Mouse (Mus musculus) C2C12 (cell line): ENCODE results near the gene Ckm.

Experiments used
- CTCF ChIP-seq: IDR thresholded peaks from one replicate; pipeline ENCODE4 v1.5.1; 2011; ENCODE audit not compliant: control insufficient read depth, insufficient read depth, insufficient read length
- MAX ChIP-seq: IDR thresholded peaks from one replicate; pipeline ENCODE4 v1.6.1; 2011; ENCODE audit warnings: mild to moderate bottlenecking, control low read depth
- MYOD1 ChIP-seq: IDR thresholded peaks from one replicate; pipeline ENCODE4 v1.6.1; 2011; ENCODE audit warnings: low read depth; ENCODE audit not compliant: control insufficient read depth, insufficient read length
- MYOG ChIP-seq: IDR thresholded peaks from one replicate; pipeline ENCODE4 v1.6.1; 2011; ENCODE audit not compliant: control insufficient read depth, insufficient read length; ENCODE audit errors: extremely low read depth

DNA sequence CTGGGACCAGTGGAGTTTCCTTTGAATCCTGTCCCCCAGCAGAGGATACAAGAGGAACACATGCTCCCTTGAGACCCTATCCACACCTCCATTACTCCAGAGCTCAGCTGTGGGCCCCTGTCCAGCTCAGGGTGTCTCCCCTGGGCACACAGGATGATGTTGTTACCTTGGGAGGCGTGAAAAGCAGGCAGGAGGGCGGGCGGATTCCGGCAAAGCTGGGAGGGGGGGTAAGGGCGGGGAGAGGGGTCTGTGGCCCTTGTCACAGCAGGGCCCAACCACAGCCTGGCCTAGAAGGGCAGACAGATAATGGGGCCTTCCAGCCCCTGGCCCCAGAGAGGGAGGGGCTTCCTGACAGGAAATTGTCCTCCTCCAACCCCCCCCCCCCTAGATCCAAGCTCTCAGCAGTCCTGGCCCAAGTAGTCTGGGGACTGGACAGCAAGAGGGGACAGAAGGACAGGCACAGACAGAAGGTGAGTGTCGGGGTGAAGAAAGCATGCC is 58.4 kb downstream of the Ckm start, which contains the start of gene Exoc3l2:
- TF ChIP-seq CTCF, result no peak
- TF ChIP-seq MAX, result no peak
- TF ChIP-seq MYOD1, result no peak
- no peak for TF ChIP-seq MYOG
